Mouse (Mus musculus): ENCODE measurements at regions not wholly inside any gene's neighbourhood (a gene's known extent, or its start where the extent isn't known, plus 50 kb on each side); places are given as distances from the start of the nearest gene placed in this dataset.

DNA sequence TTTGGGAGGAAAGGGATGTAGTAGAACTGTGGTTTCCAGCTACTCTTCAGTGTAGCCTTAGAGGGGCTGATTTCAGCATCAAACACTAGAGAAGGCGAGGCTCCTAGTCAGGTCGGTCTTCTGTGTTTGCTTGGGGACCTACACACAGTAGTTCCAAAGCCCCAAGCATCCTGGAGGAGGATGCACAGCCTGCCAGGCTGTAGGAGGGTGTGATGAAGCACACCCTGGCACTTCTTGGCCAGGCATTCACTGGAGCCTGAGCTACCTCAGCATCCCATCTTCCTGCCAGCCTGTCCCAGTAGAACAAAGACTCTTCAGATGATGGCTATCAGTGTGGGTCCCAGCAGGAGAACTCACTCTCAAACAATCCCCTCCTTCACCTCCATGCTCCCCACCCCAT lies 233.4 kb upstream of the Tbx18 start:
- no peak for DNase-seq

DNA sequence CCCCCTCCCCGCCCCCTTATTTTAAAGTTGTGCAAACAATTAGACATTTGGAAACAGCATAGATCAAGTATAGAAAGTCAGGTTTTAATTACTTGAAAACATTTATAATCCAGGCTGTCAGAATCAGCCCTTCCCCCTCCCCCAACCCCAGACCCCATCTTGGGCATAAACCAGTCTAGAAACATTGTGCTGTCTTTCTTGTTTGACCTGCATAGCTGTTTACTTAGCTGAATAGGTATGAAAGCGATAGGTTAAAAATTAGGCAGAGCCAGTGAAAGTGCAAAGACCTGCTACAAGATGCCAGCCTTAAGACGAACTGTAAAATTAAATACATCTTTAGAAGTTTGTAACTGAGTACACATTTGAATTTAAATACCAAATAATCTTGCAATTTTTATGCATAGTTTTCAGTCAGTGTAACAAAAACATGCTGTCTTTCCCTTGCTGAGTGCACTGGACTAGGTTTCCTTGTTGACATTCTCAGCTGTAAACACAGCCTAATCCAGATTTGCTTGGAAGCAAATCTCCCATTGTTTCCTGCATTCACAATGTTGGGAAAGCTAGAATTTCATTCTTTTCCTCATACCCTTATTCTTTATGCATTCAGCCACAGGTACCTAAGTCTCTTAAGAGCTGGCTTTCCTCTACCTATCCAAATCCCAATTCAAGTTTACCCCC lies 234.2 kb upstream of the Tbx18 start:
- DNase-seq, result no peak

DNA sequence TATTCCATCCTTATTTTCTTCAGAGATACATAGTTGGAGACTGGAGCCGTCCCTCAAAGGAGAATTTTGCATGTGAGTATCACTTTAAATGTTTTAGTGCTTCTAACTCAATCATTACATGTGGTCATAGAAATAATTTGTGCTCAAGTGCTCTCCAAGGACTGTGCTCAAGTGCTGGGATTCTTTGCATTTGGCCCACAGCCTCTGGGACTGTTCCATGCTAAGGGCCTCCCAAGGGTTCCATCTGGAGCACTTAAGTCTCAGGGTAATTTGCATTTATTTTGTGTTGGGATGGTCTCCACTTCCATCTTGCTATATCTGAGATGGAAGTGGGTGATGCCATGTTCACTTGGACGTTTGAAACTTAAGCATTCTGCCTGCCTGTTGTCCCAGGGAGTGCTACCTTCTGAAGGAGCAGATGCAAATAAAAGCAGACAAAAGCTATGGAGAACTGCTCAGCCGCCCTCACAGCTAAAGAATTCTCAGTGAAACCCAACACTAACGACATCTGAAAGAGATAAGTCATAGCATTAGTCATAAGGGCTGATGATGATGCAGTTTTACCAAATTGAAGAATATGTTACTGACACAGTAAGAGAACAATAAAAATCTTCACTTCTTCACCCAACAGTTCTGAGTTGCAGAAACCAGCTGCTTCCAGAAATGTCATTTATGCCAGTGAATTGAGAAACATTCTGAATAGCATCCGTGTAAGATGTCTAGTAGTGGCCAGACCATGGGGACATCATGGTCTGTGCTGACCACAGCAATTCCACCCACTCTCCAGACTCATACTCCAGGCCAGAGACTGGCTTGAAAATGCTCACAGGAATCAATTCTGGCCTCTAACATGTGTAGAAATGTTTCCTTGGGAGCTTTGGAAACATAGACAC lies 237.4 kb upstream of the Tbx18 start:
- no peak for DNase-seq

DNA sequence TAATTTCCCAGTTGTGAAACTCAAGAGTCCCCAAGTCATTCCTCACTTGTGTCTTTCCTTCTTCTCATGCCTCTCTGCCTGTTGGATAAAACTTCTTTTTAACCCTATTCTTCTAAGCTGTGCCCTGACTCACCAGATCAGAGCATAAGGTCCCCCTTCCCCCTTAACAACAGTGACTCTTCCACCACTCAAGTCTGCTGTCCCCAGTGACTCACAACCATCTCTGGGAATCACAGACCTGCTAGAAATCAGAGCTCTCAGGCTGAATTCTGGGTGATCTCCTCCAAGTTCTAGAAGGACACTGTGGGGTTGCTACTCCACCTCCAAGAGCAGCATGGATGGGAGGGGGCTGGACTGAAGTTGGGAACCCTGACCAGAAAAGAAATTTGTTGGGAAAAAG lies 239.5 kb upstream of the Tbx18 start:
- DNase-seq, result no peak

DNA sequence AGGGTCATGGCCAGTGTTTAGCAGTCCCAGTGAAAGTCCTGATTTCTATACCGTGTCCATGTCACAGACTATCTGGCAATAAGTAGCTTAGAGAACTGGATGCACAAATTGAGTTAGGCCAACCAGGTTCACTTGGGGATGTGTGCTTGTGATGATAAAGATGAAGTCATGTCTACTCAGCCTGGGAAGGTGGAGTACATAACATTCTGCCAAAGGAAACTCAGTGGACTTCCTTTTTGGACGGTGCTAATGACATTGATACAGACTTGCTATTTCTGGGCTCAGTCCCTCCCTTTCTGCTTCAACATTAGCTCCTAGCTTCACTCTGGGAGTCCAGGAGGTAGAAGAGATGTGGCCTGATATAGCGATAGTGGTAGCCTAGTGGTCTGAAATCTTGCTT lies 240.7 kb upstream of the Tbx18 start:
- DNase-seq, result no peak

DNA sequence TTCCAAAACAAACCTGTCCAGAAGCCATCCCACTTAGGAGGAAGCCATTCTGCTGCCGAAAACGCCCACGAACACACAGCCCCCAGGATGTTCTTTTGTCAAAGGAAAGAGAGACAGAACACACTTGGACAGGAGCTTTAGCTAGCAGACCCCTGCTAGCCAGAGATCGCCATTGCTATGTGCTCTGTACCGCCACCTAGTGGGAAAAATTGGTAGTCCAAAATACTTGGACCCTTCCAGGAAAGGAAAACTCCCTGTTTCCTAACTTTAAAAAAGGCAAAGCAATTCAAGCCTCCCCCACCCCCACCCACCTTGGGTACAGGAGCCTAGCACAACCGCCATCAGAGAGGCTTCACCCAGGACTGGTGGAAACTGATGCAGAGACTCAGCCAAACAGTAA lies 242.5 kb upstream of the Tbx18 start:
- no peak for DNase-seq

DNA sequence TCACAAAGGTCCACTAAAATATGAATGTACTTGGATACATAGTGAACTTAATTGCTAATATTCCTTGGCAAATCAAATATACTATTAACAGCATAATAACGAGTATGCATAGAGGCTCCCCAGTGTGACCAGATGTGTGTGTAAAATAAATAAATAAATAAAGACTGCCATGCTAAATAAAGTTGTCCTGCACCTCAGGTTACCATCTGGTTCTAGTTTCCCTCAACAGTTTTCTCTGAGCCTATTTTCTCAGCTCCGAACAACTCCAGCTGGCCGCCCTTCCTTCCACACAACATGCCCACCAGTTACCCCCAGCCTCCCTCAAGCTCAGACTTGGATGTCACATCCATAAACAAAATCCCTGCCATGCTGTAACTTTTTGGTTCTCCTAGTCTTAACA lies 253.8 kb upstream of the Tbx18 start:
- DNase-seq, result no peak

DNA sequence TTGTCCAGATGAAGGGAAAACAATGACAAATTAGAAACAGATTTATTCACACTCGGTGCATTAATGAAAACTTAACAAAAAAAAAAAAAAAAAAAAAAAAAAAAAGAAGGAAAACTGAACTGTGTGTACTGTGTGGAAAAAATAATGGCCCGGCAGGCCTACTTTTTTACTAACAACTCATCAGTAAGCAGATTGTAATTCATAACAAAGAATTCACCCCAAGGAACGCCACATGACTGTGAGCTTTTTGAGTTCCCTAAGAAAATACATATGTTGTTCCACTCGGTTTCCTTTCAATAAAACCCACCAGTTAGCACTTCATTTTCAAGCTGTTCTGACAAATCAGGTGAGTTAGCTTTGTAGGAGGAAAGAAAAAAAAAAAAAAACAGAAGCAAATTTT lies 254.4 kb upstream of the Tbx18 start:
- no peak for DNase-seq

DNA sequence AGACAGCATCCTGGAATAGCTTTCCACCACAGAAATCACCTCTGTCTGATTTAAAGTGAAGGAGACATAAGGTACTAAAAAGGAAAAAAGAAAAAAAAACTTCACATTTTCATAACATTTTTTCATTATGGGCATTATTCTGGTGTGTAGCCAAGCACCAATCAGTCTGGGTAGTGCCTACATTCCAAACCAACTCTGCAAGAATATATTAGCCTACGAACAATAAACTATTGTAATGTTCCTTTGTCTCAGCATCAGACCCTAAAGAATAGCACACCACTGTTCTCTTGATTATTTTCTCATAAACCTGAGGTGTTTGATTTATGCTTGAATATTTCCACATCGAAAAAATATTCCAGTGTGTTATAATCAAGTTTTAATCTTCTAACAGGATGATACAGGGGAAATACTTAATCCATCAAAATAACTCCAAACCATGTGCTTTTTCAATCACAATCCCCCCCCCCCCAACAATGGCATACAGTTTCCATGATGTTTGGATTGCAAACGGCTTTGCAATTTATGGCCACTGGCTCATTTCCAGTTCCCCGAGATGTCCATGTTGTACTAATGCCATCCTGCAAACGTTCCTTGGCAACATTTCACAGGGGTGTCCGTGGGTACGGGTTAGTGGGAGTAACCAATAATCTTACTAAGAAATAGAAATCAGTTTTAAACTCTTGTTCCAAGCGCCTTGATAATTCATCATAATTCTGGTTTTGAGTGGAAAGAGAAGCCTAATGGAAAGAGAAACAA lies 275.1 kb upstream of the Tbx18 start:
- DNase-seq, result no peak

DNA sequence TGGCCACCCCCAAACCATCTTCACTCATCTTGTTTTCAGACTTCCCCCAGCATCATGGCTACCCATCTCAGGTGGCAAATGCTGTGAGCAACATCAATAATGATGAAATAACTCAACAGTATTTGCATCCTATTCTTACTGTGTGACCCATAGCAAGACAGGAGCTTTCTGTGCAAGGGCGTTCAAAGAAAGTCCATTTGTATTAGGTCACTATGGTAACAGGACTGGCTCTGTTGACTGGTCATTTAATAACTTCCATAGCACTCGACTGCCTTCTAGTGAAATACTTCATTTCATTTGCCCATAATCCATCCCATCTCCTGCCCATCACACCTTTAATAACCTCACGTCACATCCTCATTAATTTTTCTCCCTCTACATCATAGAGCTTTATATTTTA lies 292.7 kb upstream of the Tbx18 start:
- no peak for DNase-seq

DNA sequence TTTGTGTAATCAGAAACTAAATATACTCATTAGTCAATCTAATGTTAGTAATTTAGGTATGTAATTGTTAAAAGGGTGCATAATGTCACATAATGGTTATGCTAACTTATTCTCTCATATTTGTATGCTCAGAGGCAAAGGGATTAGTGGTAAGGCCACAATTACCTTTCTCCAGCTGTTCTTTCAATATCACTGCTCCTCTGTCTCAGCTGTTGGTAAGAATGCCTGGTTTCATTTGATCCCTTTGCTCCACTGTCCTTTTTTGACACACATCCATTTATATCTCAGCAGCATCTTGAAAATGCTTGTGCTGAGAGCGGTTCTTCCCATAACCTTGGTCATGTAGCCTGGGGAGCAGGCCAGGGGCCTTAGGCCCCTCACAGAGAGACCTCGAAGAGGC lies 294.9 kb upstream of the Tbx18 start:
- DNase-seq, result no peak

DNA sequence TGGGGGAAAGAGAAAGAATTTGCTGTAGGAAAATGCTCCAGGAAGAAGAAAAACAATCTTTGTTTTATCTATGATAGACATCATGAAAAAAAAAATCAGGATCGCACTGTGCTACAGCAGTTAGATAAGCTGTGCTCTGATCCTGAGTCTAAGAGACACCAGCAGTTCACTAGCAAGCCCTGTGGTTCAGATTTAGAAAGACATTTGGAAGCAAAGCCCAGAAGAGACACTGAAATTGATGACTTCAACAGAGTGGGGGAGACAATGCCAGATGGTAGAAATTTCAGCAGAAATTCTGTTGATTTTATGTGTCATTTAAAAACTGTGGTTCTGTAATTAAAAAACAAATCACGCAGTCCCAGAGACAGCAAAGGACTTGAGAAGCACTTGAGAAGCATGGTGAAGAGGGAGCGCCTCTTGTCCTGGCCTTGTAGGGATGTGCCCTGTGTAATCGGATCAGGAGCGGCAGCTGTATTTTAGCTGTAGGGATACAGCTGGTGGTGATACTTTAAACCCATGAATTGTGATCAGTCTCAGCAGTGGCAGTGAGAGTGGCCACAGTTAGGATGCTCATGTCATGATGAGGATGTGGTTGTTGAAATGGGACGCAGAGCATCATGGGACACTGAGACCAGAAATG lies 296.4 kb upstream of the Nt5e start:
- no peak for DNase-seq

DNA sequence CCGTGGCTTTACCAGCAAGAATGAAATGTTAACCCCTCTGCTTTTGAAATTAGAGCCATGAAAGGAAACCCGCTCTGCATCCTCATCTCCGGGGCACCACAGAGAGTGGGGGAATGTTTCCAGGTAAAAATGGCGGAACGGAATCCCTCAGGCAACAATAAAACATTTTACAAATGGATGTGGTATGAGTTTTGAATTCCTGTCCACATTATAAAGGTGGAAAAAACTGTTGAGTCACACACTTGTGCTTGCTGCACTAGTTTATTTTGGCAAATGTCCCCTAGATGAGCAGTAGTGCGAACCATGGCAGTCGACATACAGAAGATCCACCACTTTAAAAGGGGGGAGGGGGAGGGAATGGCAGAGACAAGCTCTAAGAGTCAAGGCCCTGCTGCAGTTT lies 289.4 kb upstream of the Nt5e start:
- DNase-seq, result no peak

DNA sequence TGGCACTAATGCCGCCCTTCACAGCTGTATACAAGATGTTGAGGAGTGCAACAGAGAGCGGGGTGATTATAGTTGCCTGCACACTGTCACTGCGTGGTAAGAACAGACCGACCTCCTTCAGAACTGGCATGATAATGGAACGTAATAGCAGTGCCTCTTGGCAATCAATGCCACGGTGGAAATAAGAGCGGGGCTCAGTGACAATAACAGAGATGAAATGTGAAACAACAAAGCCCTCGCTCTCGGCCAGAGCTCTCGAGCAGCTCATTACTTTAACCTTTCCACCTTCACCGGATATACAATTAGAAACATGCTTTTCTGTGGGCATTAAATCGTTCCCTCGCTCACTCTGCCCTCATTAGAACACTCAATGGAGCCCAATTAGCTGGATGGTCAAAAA lies 277.7 kb upstream of the Nt5e start:
- no peak for DNase-seq

DNA sequence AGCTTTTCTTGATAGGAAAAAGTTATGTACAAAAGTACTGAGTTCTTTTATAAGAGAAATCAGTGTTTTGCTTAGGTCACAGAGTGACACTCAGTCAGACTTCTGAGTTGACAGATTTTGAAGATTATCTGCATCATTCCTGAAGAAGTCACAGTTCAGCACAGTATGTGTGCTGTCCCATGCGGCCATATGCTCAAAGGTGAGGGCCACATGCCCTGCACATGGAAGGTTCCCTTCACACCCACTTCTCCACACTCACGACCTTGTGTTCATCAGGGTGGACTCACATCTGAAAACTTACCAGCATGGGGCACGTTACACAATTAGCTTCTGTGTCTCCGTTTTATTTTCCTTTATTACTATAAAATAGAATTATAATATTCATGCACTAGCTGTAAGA lies 277.2 kb upstream of the Nt5e start:
- DNase-seq, result no peak

DNA sequence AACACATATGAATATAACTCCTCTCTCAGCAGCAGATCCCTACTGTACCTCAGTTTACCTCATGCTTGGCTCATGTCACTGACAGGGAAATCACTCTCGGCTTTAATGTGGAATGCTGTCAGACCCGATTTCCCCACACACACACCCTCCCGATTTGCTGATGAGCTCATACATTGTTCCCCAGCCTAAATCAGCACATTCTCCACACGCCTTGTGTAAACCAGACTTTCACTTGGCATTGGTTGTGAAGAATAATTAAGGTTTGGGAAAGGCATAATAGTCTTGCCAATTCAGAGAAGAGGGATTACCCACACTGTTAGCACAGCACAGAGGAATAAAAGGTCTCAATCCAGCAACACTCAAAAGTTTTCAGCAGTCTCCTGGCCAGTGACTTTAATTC lies 268.4 kb upstream of the Nt5e start:
- no peak for DNase-seq

DNA sequence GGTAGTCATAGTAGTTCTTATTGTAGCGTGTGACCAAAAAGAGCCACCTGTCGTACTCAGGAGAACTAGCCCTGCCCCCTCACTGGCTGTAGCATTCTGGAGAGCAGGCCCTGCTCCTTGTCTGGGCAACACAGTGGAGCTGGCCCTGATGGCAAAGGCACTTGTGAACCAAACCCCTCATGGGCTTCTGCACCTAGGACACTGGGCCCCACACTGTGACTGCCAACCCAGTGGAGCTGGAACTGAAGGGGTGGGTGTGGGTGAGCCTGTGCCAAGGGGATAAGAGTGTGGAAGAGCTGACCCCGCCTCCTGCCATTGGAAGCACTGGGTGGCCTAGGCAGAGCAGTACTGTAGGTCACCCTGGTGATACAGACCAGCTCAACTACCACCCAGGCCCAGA lies 268.0 kb upstream of the Nt5e start:
- no peak for DNase-seq

DNA sequence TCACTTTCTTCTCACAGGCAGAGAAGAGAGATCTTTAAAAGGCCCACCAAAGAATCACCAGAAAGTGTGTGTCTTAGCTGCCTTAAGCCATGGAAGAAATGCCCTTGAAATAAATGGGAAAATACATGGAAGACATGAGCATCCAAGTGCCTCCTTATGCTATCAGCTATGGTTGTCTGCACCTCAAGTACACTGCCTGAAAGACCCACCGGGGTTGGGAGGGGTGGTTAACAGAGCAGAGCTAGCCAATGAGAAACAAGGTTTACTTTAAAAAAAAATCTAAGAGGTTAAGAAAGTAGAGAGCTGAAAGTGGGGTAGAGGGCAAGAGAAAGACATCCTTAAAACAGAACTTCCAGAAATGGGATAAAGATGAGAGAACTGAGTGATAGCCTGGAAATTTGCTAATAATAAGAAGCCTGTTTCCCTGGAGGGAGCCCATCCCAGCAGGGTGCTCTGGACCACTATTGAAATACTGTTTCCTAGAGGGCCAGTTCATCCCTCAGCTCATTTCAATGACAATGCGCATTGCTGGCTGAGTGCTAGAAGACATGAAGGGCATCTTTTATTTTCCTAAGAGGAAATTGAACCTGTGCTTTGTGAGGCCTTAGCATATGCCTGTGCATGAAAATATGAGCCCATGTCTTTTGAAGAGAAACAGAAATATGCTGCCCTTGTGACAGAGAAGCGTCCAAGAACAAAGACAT lies 262.9 kb upstream of the Nt5e start:
- DNase-seq, result no peak

DNA sequence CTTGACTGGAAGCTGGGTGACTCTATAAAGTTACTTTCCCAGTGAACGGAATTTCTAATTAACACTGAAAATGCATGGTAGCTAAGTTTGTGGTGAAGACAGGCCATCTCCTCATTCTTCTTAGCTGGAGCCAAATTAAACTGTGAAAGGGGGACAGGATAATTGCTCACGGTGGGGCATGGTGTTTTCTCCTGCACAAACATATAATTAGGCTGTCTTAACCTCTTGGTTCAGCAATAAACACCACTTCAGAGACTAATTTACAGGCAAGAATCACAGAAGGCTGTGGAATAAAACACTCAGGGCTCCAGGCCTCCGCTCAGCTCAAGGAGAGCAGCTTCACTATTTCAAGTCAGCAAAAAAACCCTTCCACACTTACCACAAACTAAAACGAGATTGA lies 261.9 kb upstream of the Nt5e start:
- no peak for DNase-seq

DNA sequence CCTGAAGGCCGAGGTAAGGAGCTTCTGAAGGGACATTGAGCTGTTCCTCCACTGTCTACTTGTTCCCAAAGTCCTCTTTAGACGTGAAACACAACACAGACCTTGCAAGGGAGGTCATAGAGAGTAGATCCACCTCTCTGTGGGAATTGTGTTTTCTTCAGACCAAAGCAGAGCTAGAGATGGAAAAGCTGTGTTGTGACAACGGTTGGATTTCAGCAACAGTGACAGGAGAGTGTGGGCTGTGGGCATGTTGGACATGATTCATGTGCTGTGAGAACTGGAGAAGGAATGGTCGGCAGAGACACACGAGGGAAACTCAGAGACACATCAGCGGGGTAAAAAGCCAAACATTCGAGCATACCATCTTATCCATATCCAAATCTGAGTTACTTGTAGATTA lies 261.2 kb upstream of the Nt5e start:
- no peak for DNase-seq

DNA sequence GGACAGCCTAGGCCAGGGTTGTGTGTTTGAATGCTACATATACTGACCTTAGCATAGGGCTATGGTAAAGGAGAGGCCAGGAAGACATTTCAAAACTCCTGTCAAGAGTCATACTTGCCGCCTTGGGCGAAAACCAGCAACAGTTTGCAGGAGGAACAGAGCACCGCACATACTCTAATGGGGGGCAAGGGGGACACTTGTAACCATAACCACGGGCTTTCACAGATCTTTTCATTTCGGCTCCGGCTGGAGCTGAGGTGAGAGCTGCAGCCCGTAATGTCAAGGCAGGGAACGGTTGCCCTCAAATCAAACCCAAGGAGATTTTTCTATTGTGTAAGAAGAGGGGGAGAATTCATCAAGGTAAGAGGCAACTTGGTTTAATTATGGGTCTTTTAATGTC lies 258.7 kb upstream of the Nt5e start:
- no peak for DNase-seq

DNA sequence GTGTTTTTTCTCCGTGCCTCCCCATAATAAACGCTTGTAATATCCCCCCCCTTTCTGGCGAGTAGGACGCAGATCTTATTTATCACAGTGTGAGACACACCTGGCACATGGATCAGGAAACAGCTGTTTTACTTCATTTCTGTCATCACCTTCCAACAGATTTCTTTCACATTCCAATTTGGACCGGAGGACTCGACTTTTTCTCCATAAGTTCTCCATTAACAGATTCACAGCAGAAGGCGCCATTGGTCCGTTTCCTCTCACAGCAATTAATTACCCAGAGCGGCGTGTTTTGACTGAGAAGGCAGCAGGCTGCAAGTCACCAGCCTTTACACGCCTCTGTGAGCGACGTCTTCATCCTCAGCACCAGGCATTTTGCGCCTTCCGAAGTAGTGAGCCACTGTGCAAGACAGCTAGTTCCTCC lies 258.1 kb upstream of the Nt5e start:
- no peak for DNase-seq
